Mouse (Mus musculus) ES-Bruce4 (cell line): ENCODE data around the gene Spesp1. TPM values are rescaled to one million over a fixed set of nuclear protein-coding genes. Genes with fewer than 3 reads are reported as not detected.

Experiments used
- H3K27ac ChIP-seq: 2 replicates; pipeline ENCODE4 v1.5.1; 2012; ENCODE audit warnings: low read length, inconsistent platforms; ENCODE audit not compliant: insufficient read depth
- H3K27me3 ChIP-seq: 2 replicates; pipeline ENCODE4 v1.6.1; 2012; ENCODE audit warnings: mild to moderate bottlenecking, low read length, inconsistent platforms; ENCODE audit not compliant: control insufficient read depth, poor library complexity, insufficient read depth, severe bottlenecking
- H3K36me3 ChIP-seq: 2 replicates; pipeline ENCODE4 v1.6.1; 2012; ENCODE audit warnings: inconsistent platforms, mild to moderate bottlenecking, low read length, moderate library complexity; ENCODE audit not compliant: control insufficient read depth, poor library complexity, insufficient read depth, severe bottlenecking
- H3K4me1 ChIP-seq: one replicate; pipeline ENCODE4 v1.8.1; 2011; ENCODE audit warnings: low read length; ENCODE audit not compliant: control insufficient read depth, insufficient read depth
- H3K4me3 ChIP-seq: 2 replicates; pipeline ENCODE4 v1.5.1; 2011; ENCODE audit warnings: low read depth, mild to moderate bottlenecking, low read length
- H3K9ac ChIP-seq: 2 replicates; pipeline ENCODE4 v1.6.1; 2012; ENCODE audit warnings: low read depth, mild to moderate bottlenecking, inconsistent platforms; ENCODE audit not compliant: poor library complexity, severe bottlenecking
- H3K9me3 ChIP-seq: replicated peaks from 2 replicates; pipeline ENCODE4 v1.6.1; 2012; ENCODE audit warnings: mild to moderate bottlenecking, low read length, inconsistent platforms; ENCODE audit not compliant: control insufficient read depth, poor library complexity, insufficient read depth, severe bottlenecking
- CTCF ChIP-seq: IDR thresholded peaks from one replicate; pipeline ENCODE4 v1.8.1; 2011; ENCODE audit warnings: low read depth, low read length
- EP300 ChIP-seq: IDR thresholded peaks from 2 replicates; pipeline ENCODE4 v1.6.1; 2011; ENCODE audit warnings: low read depth, low read length; ENCODE audit not compliant: insufficient read depth
- POLR2A ChIP-seq: IDR thresholded peaks from one replicate; pipeline ENCODE4 v1.8.1; 2011; ENCODE audit warnings: low read length; ENCODE audit not compliant: insufficient read depth
- polyA plus RNA-seq: library from polyadenylated mRNA; stranded (reverse); fragments of >200 nt; gene quantifications from 2 replicates; pipeline ENCODE4 v1.2.4, GENCODE M21; 2011; ENCODE audit warnings: low read depth; ENCODE audit not compliant: missing spikeins, insufficient read depth, insufficient read length

Spesp1 gene
- polyA plus RNA-seq, 1 experiment = not detected

- Histone ChIP-seq H3K9me3 (no peaks in the 10 kb centered on the region), H3K27ac (no peak overlapping the region), H3K4me3 (no peak overlapping the region), H3K36me3 (no peaks in the 10 kb centered on the region), H3K4me1 (peaks cover 3% of the 10 kb centered on the region), H3K9ac (no peak overlapping the region), H3K27me3 (no peaks in the 10 kb centered on the region)
- no peak for TF ChIP-seq EP300
- TF ChIP-seq CTCF = no peak
- no peak for TF ChIP-seq POLR2A
Measured at GRCm38 (mm10) chr9:62269161-62269560, 12.8 kb downstream of the Spesp1 start.

- TF ChIP-seq EP300 = no peak
- no peak for TF ChIP-seq POLR2A
- no peak for TF ChIP-seq CTCF
- Histone ChIP-seq H3K4me3 (no peak overlapping the region), H3K4me1 (peaks cover 3% of the 10 kb centered on the region), H3K9ac (no peak overlapping the region), H3K27ac (no peak overlapping the region), H3K9me3 (no peaks in the 10 kb centered on the region), H3K27me3 (no peaks in the 10 kb centered on the region), H3K36me3 (no peaks in the 10 kb centered on the region)
Measured at GRCm38 (mm10) chr9:62265278-62265677, 16.7 kb downstream of the Spesp1 start.

DNA sequence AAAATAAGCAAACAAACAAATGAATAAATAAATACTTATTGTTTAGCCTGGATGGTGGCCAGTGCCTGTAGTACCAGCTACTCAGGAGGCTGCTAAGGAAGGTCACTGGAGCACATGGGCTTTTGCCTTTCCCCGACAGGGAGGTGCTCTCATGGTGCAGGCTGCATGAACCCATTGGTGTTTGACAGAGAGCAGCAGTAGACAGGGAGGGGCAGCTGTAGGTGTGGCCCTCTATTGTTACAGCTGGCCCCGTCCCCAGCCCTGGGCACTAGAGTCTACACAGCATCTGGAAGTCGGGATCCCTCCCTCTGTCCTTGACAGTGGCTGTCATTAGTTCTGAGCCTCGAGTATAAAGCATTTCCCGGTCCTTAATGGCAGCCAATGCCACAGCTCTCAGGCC lies 18.4 kb downstream of the Spesp1 start:
- peak; percentile 69; the same call in 1 of the 2 replicates for TF ChIP-seq EP300
- no peak for TF ChIP-seq POLR2A
- H3K4me3 ChIP-seq = no peak overlapping the region

DNA sequence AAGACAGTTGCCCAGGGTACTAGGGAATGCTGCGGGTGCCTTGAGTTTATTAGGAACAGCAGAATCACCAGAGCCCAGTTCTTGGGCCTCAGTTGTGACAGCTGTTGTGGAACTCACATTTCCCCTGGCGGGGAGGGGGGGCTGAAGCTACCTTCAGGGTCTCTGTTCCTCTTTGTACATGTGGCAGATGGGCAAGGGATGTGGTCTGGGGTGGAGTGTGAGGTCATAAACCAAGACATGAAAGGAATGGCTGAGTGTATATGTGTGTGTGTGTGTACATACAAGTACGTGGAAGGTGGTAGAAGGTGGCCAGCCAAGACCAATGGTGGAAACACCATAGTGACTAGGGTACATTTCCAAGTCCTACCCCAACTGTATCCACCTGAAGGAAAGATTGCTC lies 20.6 kb downstream of the Spesp1 start:
- no peaks in the 10 kb centered on the region for H3K4me1 ChIP-seq
- H3K27ac ChIP-seq = no peak overlapping the region
- H3K9ac ChIP-seq = no peak overlapping the region
- TF ChIP-seq POLR2A (no peak), CTCF (no peak), EP300 (no peak)
- H3K27me3 ChIP-seq = no peaks in the 10 kb centered on the region
- no peaks in the 10 kb centered on the region for H3K36me3 ChIP-seq
- H3K4me3 ChIP-seq = no peak overlapping the region
- no peaks in the 10 kb centered on the region for H3K9me3 ChIP-seq

More for the DNA sequence above, 18.4 kb downstream of the Spesp1 start:
- Histone ChIP-seq H3K27ac (no peak overlapping the region), H3K4me1 (no peaks in the 10 kb centered on the region), H3K36me3 (no peaks in the 10 kb centered on the region), H3K9ac (no peak overlapping the region), H3K27me3 (no peaks in the 10 kb centered on the region), H3K9me3 (no peaks in the 10 kb centered on the region)

- H3K4me3 ChIP-seq = no peak overlapping the region
- no peaks in the 10 kb centered on the region for H3K27me3 ChIP-seq
- no peaks in the 10 kb centered on the region for H3K9me3 ChIP-seq
- H3K27ac ChIP-seq = no peak overlapping the region
- TF ChIP-seq EP300 (no peak), CTCF (no peak)
- H3K4me1 ChIP-seq = no peaks in the 10 kb centered on the region
- H3K36me3 ChIP-seq = no peaks in the 10 kb centered on the region
- H3K9ac ChIP-seq = no peak overlapping the region
Measured at GRCm38 (mm10) chr9:62261006-62261405, 21.0 kb downstream of the Spesp1 start.

DNA sequence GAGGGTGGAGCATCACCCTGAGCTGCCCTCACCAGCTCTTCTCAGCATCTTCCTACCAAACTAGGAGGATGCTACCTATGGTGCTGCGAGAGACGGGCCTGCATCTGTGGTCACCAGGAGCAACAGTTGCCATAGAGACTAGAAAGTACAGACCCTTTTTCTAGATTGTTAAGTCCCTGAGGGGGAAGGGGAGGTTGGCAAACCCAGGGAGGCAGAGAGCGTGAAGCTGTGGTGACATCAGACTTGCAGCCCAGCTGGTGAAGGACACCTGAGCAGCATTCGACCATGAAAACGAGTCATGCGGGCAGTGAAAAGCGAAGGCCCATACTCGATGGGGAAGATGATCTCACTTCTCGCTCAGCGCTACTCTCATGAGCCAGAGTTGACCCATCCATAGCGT lies 24.0 kb downstream of the Spesp1 start:
- Histone ChIP-seq H3K27me3 (no peaks in the 10 kb centered on the region; the same call in 1 of the 2 replicates), H3K9me3 (no peaks in the 10 kb centered on the region), H3K36me3 (no peaks in the 10 kb centered on the region), H3K4me1 (no peaks in the 10 kb centered on the region), H3K4me3 (no peak overlapping the region), H3K9ac (no peak overlapping the region), H3K27ac (no peak overlapping the region)
- no peak for TF ChIP-seq EP300
- no peak for TF ChIP-seq CTCF
- TF ChIP-seq POLR2A = no peak
